Mouse (Mus musculus): Measurements from ENCODE around the gene Capn5.

The Capn5 gene

DNA sequence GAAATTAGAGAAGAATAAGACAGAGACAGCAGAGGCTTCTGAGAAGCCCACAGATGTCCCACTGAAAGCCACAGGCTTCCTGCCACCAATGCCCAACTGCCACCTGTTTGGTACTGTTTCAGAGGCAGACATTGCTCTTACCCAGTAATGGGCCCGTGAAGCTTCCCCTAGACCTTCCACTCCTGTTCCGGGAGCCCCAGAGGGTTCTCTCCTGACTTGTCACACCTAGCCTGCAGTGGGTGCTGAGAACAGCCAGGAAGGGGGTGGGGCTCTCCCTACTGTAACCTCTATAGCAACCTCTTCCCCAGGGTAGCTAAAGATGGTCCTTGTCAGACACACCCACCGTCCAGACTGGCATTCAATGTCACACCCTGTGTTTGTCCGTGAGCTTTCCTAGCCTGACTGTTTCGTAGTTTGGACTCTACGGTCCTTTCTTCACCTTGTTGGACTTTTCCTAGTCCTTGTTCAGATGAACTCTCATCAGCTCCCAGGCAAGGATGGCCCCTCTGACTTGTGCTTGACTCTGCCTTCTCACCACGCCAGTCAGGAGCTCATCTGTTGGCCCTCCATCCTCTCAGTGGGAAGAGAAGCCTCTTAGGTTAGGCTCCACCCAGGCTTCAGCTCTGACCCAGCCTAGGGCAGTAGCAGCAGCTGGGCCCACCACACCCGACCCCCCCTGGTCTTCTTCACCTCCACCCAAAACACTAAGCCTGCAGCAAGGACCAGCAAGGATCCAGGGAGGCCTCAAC, 1.6 kb downstream of the Capn5 start:
- in situ Hi-C loops (cut with MboI, MseI) = no loop called here

GRCm38 (mm10) chr7:98174883-98175755, 3.0 kb downstream of the Capn5 start:
- in situ Hi-C loops (cut with MboI, MseI) = no loop called here

DNA sequence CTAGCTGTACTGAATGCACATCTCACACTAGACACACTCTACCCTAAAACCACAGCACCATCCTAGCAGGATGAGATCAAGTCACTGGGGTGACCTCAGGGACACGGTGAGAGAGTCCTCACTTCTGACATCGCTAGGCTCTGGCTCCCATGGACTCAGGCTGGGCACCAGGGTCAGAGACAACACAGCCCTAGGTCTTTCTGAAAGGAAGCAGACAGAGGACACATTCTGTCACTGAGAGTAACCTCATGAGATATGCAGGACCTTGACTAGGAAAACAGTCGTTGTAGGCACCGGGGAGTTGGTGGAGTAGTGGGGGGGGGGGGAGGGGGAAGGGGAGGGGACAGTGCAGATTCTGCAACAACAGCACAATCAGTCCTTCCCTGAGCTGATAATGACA, 4.7 kb downstream of the Capn5 start:
- in situ Hi-C loops (cut with MboI, MseI) = no loop called here

GRCm38 (mm10) chr7:98172661-98173060, 5.4 kb downstream of the Capn5 start:
- in situ Hi-C loops (cut with MboI, MseI) = no loop called here

- in situ Hi-C loops (cut with MboI, MseI) = no loop called here
Measured at GRCm38 (mm10) chr7:98171141-98172073, 6.7 kb downstream of the Capn5 start.

GRCm38 (mm10) chr7:98164999-98165528, 13.0 kb downstream of the Capn5 start:
- in situ Hi-C loops (cut with MboI, MseI) = no loop called here

- in situ Hi-C loops (cut with MboI, MseI) = no loop called here
Measured at GRCm38 (mm10) chr7:98164382-98164998, 13.6 kb downstream of the Capn5 start.

DNA sequence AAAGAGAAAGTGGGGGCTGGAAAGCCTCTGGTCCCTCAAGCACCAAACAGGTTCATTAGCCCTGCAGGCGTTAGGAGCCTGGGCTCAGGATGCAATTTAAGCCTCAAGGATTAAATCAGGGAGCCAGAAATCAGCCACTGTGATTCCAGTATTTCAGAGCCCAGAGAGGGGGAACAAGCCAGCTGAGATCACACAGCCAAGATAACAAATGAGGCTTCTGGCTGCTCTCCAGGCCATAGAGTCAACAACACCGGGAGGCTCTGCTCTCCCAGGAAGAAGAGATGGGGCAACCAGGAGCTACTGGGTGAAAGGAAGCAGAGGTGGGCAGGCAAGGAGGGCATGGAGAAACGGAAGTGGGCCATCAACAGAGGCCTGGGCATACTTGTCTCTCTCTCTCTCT, 14.4 kb downstream of the Capn5 start:
- in situ Hi-C loops (cut with MboI, MseI) = no loop called here

GRCm38 (mm10) chr7:98162239-98162638, 15.8 kb downstream of the Capn5 start:
- in situ Hi-C loops (cut with MboI, MseI) = no loop called here

- in situ Hi-C loops (cut with MboI, MseI) = no loop called here
Measured at GRCm38 (mm10) chr7:98160041-98160740, 17.9 kb downstream of the Capn5 start.

DNA sequence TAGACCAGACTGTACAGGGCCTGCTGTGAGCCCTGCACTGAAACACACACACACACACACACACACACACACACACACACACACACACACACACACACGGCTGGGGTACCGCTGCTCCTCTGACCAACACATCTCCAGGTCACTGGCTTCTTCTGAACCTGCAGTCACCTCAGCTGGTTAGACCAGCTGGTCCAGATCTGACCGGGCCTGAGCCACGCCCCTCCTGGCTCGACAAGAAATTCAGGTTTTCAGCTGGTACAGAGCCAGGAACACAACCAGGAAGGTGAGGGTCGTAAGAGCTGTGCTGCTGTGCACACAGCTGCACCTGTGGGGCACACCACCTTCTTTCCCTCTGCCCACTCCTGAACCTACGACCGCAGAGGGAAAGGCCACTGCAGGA, 19.6 kb downstream of the Capn5 start:
- in situ Hi-C loops (cut with MboI, MseI) = loop anchor here (10.0 kb wide), 1 partner anchor 186 kb away; no protein-coding TSS in a partner anchor

DNA sequence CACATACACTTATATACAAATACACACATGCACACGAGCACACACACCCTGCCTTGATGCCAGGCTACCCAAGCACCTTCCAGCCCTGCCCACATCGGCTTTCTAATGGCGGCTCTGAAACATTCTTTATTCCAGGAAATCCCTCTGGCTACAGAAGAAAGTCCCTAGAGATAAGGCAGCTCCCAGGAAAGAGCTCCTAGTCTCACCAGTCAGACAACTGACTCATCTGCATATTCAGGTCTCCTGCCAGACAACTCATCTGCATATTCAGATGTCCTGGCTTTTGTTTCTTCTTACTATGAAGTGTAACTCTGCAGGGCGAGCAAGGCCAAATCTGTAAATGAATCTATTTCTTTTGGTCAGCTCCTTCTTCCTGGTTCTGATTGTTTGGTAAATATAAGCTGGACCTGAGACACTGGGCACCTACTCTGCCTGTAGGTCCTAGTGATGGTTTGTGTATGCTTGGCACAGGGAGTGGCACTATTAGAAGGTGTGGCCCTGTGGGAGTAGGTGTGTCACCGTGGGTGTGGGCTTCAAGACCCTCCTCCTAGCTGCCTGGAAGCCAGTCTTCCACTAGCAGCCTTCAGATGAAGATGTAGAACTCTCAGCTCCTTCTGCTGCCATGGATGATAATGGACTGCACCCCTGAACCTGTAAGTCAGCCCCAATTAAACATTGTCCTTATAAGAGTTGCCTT, 20.3 kb downstream of the Capn5 start:
- in situ Hi-C loops (cut with MboI, MseI) = loop anchor here (10.0 kb wide), 1 partner anchor 187 kb away; no protein-coding TSS in a partner anchor

- in situ Hi-C loops (cut with MboI, MseI) = loop anchor here (10.0 kb wide), 1 partner anchor 189 kb away; no protein-coding TSS in a partner anchor
Measured at GRCm38 (mm10) chr7:98156280-98156665, 21.8 kb downstream of the Capn5 start.

DNA sequence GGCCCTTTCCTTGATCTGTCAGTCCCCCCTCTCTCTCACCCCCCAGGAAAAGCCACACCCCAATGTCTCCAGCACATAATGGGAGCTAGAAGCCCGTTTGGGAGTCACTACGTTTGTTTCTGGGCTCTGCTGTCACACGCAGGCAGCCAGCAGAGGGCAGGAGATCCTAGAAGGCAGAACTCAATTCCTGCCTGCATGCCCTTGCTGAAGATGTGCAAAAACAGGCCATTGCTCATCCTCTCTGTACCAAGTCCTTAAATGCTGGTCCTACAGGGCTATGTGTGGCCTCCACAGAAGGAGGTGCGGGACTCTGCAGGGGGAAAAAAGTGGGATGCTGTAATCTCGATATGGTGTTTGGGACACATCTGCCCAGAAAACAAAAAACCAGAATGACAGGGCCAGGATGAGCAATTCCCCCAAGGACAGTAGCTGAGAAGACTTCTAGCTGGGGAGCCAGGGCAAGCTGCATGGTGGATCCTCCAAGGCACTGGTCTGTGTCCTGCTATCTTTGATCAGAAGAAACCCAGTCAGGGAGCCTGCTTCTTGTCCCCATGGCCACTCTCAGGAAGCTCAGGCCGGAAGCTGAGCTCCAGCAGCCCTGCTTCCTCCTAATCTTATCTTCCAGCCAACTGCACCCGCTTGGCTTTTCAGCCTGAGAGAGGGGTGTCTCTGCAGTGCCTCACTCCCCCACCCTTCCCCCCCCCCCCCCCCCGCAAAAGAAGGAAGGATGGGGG, 22.4 kb downstream of the Capn5 start:
- in situ Hi-C loops (cut with MboI, MseI) = loop anchor here (10.0 kb wide), 1 partner anchor 189 kb away; no protein-coding TSS in a partner anchor

DNA sequence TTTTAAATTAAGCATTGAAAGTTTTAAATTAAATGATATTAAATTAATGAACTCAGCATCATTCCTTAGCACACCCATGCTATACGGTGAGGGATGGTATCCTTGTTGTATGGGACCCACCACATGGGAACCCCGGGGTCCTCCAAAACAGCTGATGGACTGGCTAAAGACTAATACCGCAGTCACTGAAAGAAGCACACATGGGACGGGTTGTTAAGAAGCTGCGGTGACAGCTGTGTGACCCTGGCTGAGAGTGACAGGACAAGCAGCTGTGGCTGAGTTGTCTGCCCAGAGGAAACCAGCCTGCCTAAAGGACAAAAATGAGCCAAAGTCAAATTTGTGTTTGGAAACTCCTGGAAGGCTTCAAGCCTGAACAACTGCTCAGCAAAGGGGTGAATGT, 24.2 kb downstream of the Capn5 start:
- in situ Hi-C loops (cut with MboI, MseI) = loop anchor here (10.0 kb wide), 1 partner anchor 191 kb away; no protein-coding TSS in a partner anchor

- in situ Hi-C loops (cut with MboI, MseI) = loop anchor here (10.0 kb wide), 1 partner anchor 191 kb away; no protein-coding TSS in a partner anchor
Measured at GRCm38 (mm10) chr7:98153345-98153744, 24.7 kb downstream of the Capn5 start.

DNA sequence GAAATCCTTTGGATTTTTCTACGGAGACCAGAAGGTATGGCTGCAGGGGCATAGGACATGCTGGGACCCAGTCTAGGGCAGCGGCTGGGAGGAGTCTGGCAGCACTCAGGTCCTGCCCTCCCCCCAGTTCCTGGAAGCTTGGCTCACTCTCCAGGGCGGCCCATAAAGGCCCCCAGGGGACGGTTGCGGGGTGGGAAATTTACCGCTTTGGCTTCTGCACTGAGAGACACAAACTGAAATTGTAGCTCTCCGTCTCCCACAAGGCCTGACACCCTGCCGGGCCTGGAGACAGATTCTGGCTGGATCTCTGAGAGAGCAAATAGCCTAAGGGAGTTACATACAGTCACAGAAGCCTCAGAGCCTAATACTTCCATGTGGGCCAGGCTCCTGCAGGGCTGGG, 25.7 kb downstream of the Capn5 start:
- in situ Hi-C loops (cut with MboI, MseI) = loop anchor here (10.0 kb wide), 1 partner anchor 192 kb away; no protein-coding TSS in a partner anchor

GRCm38 (mm10) chr7:98150525-98150924, 27.5 kb downstream of the Capn5 start:
- in situ Hi-C loops (cut with MboI, MseI) = loop anchor here (10.0 kb wide), 1 partner anchor 194 kb away; no protein-coding TSS in a partner anchor

All from regulatory T cell (primary cell).